Mouse (Mus musculus): Measurements from ENCODE around the gene Smok2a. TPM values are rescaled to one million over a fixed set of nuclear protein-coding genes. Genes with fewer than 3 reads are reported as not detected.
"Not testable (repeated sequence)": the region's sequence is repeated elsewhere in the genome, so short reads cannot be mapped to it uniquely, and the experiment has no call there.

Gene Smok2a
- polyA plus RNA-seq, 1 experiment: not detected

DNA sequence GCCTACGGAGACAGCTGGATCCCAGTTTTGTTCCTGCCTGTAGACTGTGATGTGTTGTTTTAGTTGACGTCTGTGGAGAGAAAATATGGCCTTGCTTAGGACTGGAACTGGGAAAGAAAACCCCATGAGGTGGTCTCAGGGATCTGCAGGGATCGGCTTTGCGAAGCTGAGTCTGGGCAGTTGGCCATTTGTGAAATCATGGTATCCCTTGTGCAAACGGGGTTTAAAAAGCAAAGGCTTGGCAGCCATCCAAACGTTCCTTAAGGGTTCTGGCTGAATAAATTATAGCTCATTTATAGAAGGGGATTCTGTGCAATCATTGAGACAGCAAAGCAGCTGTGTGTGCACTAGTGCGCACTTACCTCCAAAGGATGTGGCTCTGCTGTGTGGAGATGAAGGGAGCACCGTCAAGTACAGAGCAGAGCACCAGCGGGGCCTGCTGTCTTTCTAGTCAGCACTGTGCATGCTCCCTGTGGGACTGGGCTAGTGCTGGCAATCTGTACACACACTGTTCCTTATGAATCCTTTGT is 21.0 kb upstream of the Smok2a start:
- H3K4me1 ChIP-seq (ENCODE audit: control insufficient read depth, insufficient read depth, low read length); H3K27ac ChIP-seq (ENCODE audit: insufficient read depth, low read depth, low read length); H3K4me3 ChIP-seq (ENCODE audit: insufficient read depth, low read depth, low read length): not testable (repeated sequence)
- 57% methylated on average over 8 of the region's 9 CpGs for WGBS

DNA sequence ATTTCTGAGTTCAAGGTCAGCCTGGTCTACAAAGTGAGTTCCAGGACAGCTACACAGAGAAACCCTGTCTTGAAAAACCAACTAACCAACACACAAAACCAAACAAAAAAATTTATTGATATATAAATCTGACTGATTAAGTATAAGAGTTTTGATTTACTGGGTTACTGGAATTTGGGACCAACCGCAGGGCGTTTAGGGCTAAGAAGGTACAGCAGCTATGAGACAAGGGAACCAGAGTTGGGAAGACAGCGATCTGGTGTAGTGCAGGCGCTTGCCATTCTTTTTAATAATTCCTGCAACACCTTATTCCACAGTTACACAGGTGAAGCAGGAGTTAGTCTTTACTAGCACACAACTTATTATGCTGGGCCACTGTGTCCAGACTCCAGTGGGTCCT is 19.4 kb upstream of the Smok2a start:
- WGBS: 92% methylated on average over 4 of the region's 4 CpGs
- not testable (repeated sequence) for H3K4me1 ChIP-seq (ENCODE audit: control insufficient read depth, insufficient read depth, low read length); H3K27ac ChIP-seq (ENCODE audit: insufficient read depth, low read depth, low read length); H3K4me3 ChIP-seq (ENCODE audit: insufficient read depth, low read depth, low read length)

- H3K4me3 ChIP-seq (ENCODE audit: insufficient read depth, low read depth, low read length); H3K27ac ChIP-seq (ENCODE audit: insufficient read depth, low read depth, low read length); H3K4me1 ChIP-seq (ENCODE audit: control insufficient read depth, insufficient read depth, low read length): not testable (repeated sequence)
- WGBS: 89% methylated on average over 2 of the region's 3 CpGs
Measured at GRCm38 (mm10) chr17:13202453-13203107, 18.4 kb upstream of the Smok2a start.

DNA sequence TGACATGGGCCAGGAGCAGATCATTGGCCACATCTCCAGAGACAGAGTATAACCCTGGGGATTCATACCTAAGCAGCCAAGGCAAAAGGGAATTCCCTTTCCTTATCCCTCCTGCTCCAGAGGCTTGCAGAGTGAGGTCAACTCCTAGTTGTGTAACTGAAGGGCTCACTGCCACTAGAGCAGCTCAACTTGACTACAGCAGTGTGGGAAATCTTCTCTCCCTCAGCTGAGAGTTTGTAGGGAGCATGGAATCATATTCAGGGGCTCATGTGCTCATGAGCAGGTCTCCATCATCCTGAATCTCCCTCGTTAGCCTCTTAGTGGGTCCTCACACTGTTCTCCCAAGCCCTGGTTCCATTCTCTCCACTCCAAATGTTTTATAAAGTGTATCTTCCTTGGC is 15.7 kb upstream of the Smok2a start:
- not testable (repeated sequence) for H3K4me1 ChIP-seq (ENCODE audit: control insufficient read depth, insufficient read depth, low read length); H3K27ac ChIP-seq (ENCODE audit: insufficient read depth, low read depth, low read length); H3K4me3 ChIP-seq (ENCODE audit: insufficient read depth, low read depth, low read length)
- WGBS: 84% methylated on average over 1 of the region's 1 CpGs

- no peaks in the 10 kb centered on the region for H3K4me1 ChIP-seq (ENCODE audit: control insufficient read depth, insufficient read depth, low read length)
- H3K27ac ChIP-seq (ENCODE audit: insufficient read depth, low read depth, low read length): no peak overlapping the region
- TF ChIP-seq POLR2A (IDR thresholded peaks at IDR 0.05; ENCODE audit: insufficient read depth, low read depth, low read length): no peak
- TF ChIP-seq CTCF (IDR thresholded peaks at IDR 0.05; ENCODE audit: insufficient read depth, low read depth, low read length): no peak
- WGBS: 90% methylated on average over 2 of the region's 2 CpGs
- no peak overlapping the region for H3K4me3 ChIP-seq (ENCODE audit: insufficient read depth, low read depth, low read length)
Measured at GRCm38 (mm10) chr17:13206491-13206890, 14.5 kb upstream of the Smok2a start.

DNA sequence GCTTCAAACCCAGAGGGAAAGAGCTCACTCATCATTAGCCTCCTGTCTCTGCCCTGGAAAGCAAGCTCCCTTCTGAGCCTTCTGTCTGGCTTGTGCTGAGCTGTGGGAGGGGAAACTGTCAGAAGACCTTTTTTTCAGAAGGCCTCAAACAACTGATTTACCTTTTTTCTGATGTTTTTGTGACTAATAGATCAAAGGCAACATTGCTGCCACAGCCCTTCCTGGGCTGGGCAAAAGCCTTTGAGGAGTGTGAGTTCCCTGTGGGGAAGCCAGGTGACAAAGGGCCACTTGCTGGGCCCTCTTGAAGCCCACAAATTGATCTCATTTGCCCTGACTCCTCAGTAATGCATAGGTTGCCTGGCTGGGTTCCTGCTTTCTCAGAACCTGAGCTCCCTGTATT is 12.5 kb upstream of the Smok2a start:
- not testable (repeated sequence) for H3K4me3 ChIP-seq (ENCODE audit: insufficient read depth, low read depth, low read length); H3K27ac ChIP-seq (ENCODE audit: insufficient read depth, low read depth, low read length); H3K4me1 ChIP-seq (ENCODE audit: control insufficient read depth, insufficient read depth, low read length)

- no peak for TF ChIP-seq POLR2A (IDR thresholded peaks at IDR 0.05; ENCODE audit: insufficient read depth, low read depth, low read length)
- WGBS: 70% methylated on average over 7 of the region's 7 CpGs
- Histone ChIP-seq H3K4me1 (ENCODE audit: control insufficient read depth, insufficient read depth, low read length) (no peaks in the 10 kb centered on the region), H3K4me3 (ENCODE audit: insufficient read depth, low read depth, low read length) (no peak overlapping the region), H3K27ac (ENCODE audit: insufficient read depth, low read depth, low read length) (no peak overlapping the region)
Measured at GRCm38 (mm10) chr17:13212136-13212850, 8.7 kb upstream of the Smok2a start.

- Histone ChIP-seq H3K27ac (ENCODE audit: insufficient read depth, low read depth, low read length) (no peak overlapping the region), H3K4me1 (ENCODE audit: control insufficient read depth, insufficient read depth, low read length) (no peaks in the 10 kb centered on the region), H3K4me3 (ENCODE audit: insufficient read depth, low read depth, low read length) (no peak overlapping the region)
- WGBS: 58% methylated on average over 4 of the region's 4 CpGs
- TF ChIP-seq CTCF (IDR thresholded peaks at IDR 0.05; ENCODE audit: insufficient read depth, low read depth, low read length) (no peak), POLR2A (IDR thresholded peaks at IDR 0.05; ENCODE audit: insufficient read depth, low read depth, low read length) (no peak)
Measured at GRCm38 (mm10) chr17:13214169-13214568, 6.8 kb upstream of the Smok2a start.

DNA sequence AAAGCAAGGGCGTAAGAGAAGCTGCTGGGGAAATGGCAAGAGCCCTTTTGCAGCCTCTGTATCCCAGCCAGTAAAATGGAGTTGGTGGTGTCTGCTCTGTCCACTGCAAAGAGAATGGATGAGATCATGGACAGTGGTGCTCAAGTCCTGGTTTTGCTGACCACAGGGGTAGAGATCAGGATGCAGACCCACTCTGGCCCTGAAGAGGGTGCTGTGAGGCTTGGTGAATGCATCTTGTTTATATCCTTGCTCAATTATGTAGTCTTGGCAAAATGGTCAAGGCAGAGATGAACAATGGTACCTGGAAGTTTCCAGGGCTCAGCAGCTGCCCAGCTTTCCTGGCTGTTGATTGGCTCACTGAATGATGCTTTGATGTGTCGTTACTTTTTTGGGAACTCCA is 5.4 kb upstream of the Smok2a start:
- no peaks in the 10 kb centered on the region for H3K4me1 ChIP-seq (ENCODE audit: control insufficient read depth, insufficient read depth, low read length)
- H3K27ac ChIP-seq (ENCODE audit: insufficient read depth, low read depth, low read length): no peak overlapping the region
- WGBS: 79% methylated on average over 2 of the region's 2 CpGs
- H3K4me3 ChIP-seq (ENCODE audit: insufficient read depth, low read depth, low read length): no peak overlapping the region
- TF ChIP-seq CTCF (IDR thresholded peaks at IDR 0.05; ENCODE audit: insufficient read depth, low read depth, low read length) (no peak), POLR2A (IDR thresholded peaks at IDR 0.05; ENCODE audit: insufficient read depth, low read depth, low read length) (no peak)

- 92% methylated on average over 2 of the region's 2 CpGs for WGBS
- H3K4me3 ChIP-seq (ENCODE audit: insufficient read depth, low read depth, low read length); H3K4me1 ChIP-seq (ENCODE audit: control insufficient read depth, insufficient read depth, low read length); H3K27ac ChIP-seq (ENCODE audit: insufficient read depth, low read depth, low read length): not testable (repeated sequence)
Measured at GRCm38 (mm10) chr17:13221921-13222320, 933 bp downstream of the Smok2a start.

- H3K4me3 ChIP-seq (ENCODE audit: insufficient read depth, low read depth, low read length); H3K4me1 ChIP-seq (ENCODE audit: control insufficient read depth, insufficient read depth, low read length); H3K27ac ChIP-seq (ENCODE audit: insufficient read depth, low read depth, low read length): not testable (repeated sequence)
- 77% methylated on average over 2 of the region's 2 CpGs for WGBS
Measured at GRCm38 (mm10) chr17:13229957-13230356, 9.0 kb downstream of the Smok2a start, which contains the start of gene Smok2b. TSS of gene Smok2b (plus strand) at chr17:13230257.

DNA sequence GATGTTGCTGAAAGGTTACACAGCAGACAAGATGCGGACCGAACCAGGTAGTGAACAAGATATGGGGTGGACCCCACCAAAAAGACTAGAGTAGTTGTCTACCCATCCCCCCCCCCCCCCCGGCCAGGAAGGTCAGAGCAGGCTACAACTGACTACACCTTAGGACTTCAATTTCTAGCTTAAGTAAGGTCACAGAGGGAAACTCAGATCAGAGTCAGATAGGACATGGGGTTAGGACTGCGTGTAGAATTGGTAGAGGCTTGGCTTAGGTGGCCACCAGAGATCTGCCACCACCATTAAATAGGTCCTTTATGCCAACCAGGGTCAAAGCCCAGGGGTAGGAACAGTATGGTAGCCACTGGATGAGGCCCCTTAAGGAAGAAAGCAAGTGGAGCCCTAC is 18.5 kb downstream of the Smok2a start:
- H3K27ac ChIP-seq (ENCODE audit: insufficient read depth, low read depth, low read length); H3K4me1 ChIP-seq (ENCODE audit: control insufficient read depth, insufficient read depth, low read length); H3K4me3 ChIP-seq (ENCODE audit: insufficient read depth, low read depth, low read length): not testable (repeated sequence)
- 84% methylated on average over 4 of the region's 4 CpGs for WGBS

GRCm38 (mm10) chr17:13240807-13241727 is 20.1 kb downstream of the Smok2a start:
- not testable (repeated sequence) for H3K27ac ChIP-seq (ENCODE audit: insufficient read depth, low read depth, low read length); H3K4me1 ChIP-seq (ENCODE audit: control insufficient read depth, insufficient read depth, low read length); H3K4me3 ChIP-seq (ENCODE audit: insufficient read depth, low read depth, low read length)
- 88% methylated on average over 7 of the region's 13 CpGs for WGBS
